Mouse (Mus musculus) small intestine, adult 2 months (tissue): ENCODE results near the gene Washc3.

Experiments
- CTCF ChIP-seq: fragments of 200-500 bp; IDR thresholded peaks from 2 replicates; pipeline ENCODE4 v1.5.1; 2012; ENCODE audit warnings: low read depth, mild to moderate bottlenecking, control low read depth, inconsistent platforms, low read length, moderate library complexity, mixed read lengths; ENCODE audit not compliant: insufficient replicate concordance, insufficient read length; ENCODE audit errors: extremely low read depth
- POLR2A ChIP-seq: fragments of 200-500 bp; IDR thresholded peaks from 2 replicates; pipeline ENCODE4 v1.6.1; 2012; ENCODE audit warnings: low read depth, mild to moderate bottlenecking, control low read depth, inconsistent platforms, low read length, moderate library complexity

DNA sequence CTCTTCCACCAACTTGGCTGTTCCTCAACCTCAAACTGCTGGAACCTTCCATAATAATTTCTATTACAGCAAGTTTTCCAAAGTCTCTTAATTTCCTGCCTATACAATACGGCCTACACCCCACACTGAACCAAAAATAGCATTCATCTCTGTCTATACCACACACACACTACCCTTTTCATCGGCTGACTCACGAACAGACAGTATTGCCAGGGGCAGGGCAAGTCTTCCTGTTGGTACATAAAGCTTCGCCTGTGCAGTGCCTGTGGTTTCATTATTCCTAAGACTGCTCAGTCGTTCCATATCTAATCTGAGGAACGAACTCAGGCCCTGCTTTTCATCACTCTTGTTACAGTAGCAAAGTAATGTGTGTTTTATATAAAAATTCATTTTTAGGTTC lies 49.2 kb upstream of the Washc3 start:
- no peak for TF ChIP-seq CTCF
- no peak for TF ChIP-seq POLR2A
